Mouse (Mus musculus): ENCODE data around the gene Mdm2. TPM values are rescaled to one million over a fixed set of nuclear protein-coding genes. Genes with fewer than 3 reads are reported as not detected.
"Not testable (repeated sequence)": the region's sequence is repeated elsewhere in the genome, so short reads cannot be mapped to it uniquely, and the experiment has no call there.

The Mdm2 gene
- polyA plus RNA-seq, 1 experiment from 2014 or later: 62.4 TPM

GRCm38 (mm10) chr10:117734104-117734852 lies 23.7 kb upstream of the Mdm2 start:
- not testable (repeated sequence) for H3K4me1 ChIP-seq; H3K4me3 ChIP-seq; H3K27me3 ChIP-seq (ENCODE audit: low read depth, poor library complexity, severe bottlenecking); DNase-seq (ENCODE audit: low spot score); H3K9me3 ChIP-seq (replicated peaks); H3K27ac ChIP-seq
- 89% methylated on average over 9 of the region's 10 CpGs for WGBS
- peaks cover 41% of the 10 kb centered on the region for H3K36me3 ChIP-seq

- not testable (repeated sequence) for H3K27ac ChIP-seq; H3K27me3 ChIP-seq (ENCODE audit: low read depth, poor library complexity, severe bottlenecking); H3K9me3 ChIP-seq (replicated peaks); H3K4me1 ChIP-seq; H3K4me3 ChIP-seq; DNase-seq (ENCODE audit: low spot score)
- peaks cover 34% of the 10 kb centered on the region for H3K36me3 ChIP-seq
- WGBS: 93% methylated on average over 8 of the region's 8 CpGs
Observed at GRCm38 (mm10) chr10:117733626-117734025, 23.1 kb upstream of the Mdm2 start.

GRCm38 (mm10) chr10:117732962-117733592 lies 22.5 kb upstream of the Mdm2 start:
- WGBS: 85% methylated on average over 14 of the region's 14 CpGs
- peaks cover 29% of the 10 kb centered on the region for H3K36me3 ChIP-seq
- H3K9me3 ChIP-seq (replicated peaks): no peaks in the 10 kb centered on the region
- H3K27me3 ChIP-seq (ENCODE audit: low read depth, poor library complexity, severe bottlenecking): no peaks in the 10 kb centered on the region
- no peak overlapping the region for H3K27ac ChIP-seq
- no peaks in the 10 kb centered on the region for H3K4me1 ChIP-seq
- no peak overlapping the region for H3K4me3 ChIP-seq
- no peak for DNase-seq (ENCODE audit: low spot score)

GRCm38 (mm10) chr10:117732184-117732583 lies 21.6 kb upstream of the Mdm2 start:
- no peak overlapping the region for H3K4me3 ChIP-seq
- no peak overlapping the region for H3K27ac ChIP-seq
- no peak for DNase-seq (ENCODE audit: low spot score)
- no peaks in the 10 kb centered on the region for H3K9me3 ChIP-seq (replicated peaks)
- WGBS: 93% methylated on average over 5 of the region's 5 CpGs
- H3K36me3 ChIP-seq: peaks cover 20% of the 10 kb centered on the region
- H3K4me1 ChIP-seq: no peaks in the 10 kb centered on the region
- H3K27me3 ChIP-seq (ENCODE audit: low read depth, poor library complexity, severe bottlenecking): no peaks in the 10 kb centered on the region

- peaks cover 13% of the 10 kb centered on the region for H3K36me3 ChIP-seq
- no peak for DNase-seq (ENCODE audit: low spot score)
- H3K27me3 ChIP-seq (ENCODE audit: low read depth, poor library complexity, severe bottlenecking): no peaks in the 10 kb centered on the region
- no peak overlapping the region for H3K4me3 ChIP-seq
- no peaks in the 10 kb centered on the region for H3K4me1 ChIP-seq
- 59% methylated on average over 15 of the region's 15 CpGs for WGBS
- H3K9me3 ChIP-seq (replicated peaks): no peaks in the 10 kb centered on the region
- no peak overlapping the region for H3K27ac ChIP-seq
Observed at GRCm38 (mm10) chr10:117731244-117732101, 20.9 kb upstream of the Mdm2 start.

GRCm38 (mm10) chr10:117730637-117731203 lies 20.2 kb upstream of the Mdm2 start:
- H3K27me3 ChIP-seq (ENCODE audit: low read depth, poor library complexity, severe bottlenecking): no peaks in the 10 kb centered on the region
- no peak for DNase-seq (ENCODE audit: low spot score)
- no peaks in the 10 kb centered on the region for H3K9me3 ChIP-seq (replicated peaks)
- 0 out of 2 replicates have a peak, but pooled peaks cover 7% of the 10 kb centered on the region for H3K36me3 ChIP-seq
- H3K27ac ChIP-seq: no peak overlapping the region
- 95% methylated on average over 12 of the region's 12 CpGs for WGBS
- no peaks in the 10 kb centered on the region for H3K4me1 ChIP-seq
- H3K4me3 ChIP-seq: no peak overlapping the region

- 0 out of 2 replicates have a peak, but pooled peaks cover 4% of the 10 kb centered on the region for H3K36me3 ChIP-seq
- no peaks in the 10 kb centered on the region for H3K9me3 ChIP-seq (replicated peaks)
- H3K4me1 ChIP-seq: no peaks in the 10 kb centered on the region
- no peak overlapping the region for H3K27ac ChIP-seq
- no peak overlapping the region for H3K4me3 ChIP-seq
- no peak for DNase-seq (ENCODE audit: low spot score)
- WGBS: 95% methylated on average over 7 of the region's 7 CpGs
- H3K27me3 ChIP-seq (ENCODE audit: low read depth, poor library complexity, severe bottlenecking): no peaks in the 10 kb centered on the region
Observed at GRCm38 (mm10) chr10:117730140-117730539, 19.6 kb upstream of the Mdm2 start.

- Histone ChIP-seq H3K4me3 (no peak overlapping the region), H3K27me3 (ENCODE audit: low read depth, poor library complexity, severe bottlenecking) (no peaks in the 10 kb centered on the region), H3K27ac (no peak overlapping the region), H3K36me3 (0 out of 2 replicates have a peak, but pooled peaks cover 3% of the 10 kb centered on the region), H3K9me3 (replicated peaks) (no peaks in the 10 kb centered on the region), H3K4me1 (no peaks in the 10 kb centered on the region)
- no peak for DNase-seq (ENCODE audit: low spot score)
- 78% methylated on average over 11 of the region's 11 CpGs for WGBS
Observed at GRCm38 (mm10) chr10:117729139-117729814, 18.7 kb upstream of the Mdm2 start.

GRCm38 (mm10) chr10:117728574-117728973 lies 18.0 kb upstream of the Mdm2 start:
- H3K4me1 ChIP-seq: no peaks in the 10 kb centered on the region
- no peaks in the 10 kb centered on the region for H3K9me3 ChIP-seq (replicated peaks)
- DNase-seq (ENCODE audit: low spot score): no peak
- no peaks in the 10 kb centered on the region for H3K27me3 ChIP-seq (ENCODE audit: low read depth, poor library complexity, severe bottlenecking)
- 0 out of 2 replicates have a peak, but pooled peaks cover 3% of the 10 kb centered on the region for H3K36me3 ChIP-seq
- H3K27ac ChIP-seq: no peak overlapping the region
- WGBS: 90% methylated on average over 5 of the region's 5 CpGs
- H3K4me3 ChIP-seq: no peak overlapping the region

GRCm38 (mm10) chr10:117727518-117728110 lies 17.1 kb upstream of the Mdm2 start:
- H3K4me3 ChIP-seq: no peak overlapping the region
- H3K4me1 ChIP-seq: no peaks in the 10 kb centered on the region
- DNase-seq (ENCODE audit: low spot score): no peak
- no peaks in the 10 kb centered on the region for H3K9me3 ChIP-seq (replicated peaks)
- WGBS: 90% methylated on average over 9 of the region's 9 CpGs
- no peaks in the 10 kb centered on the region for H3K27me3 ChIP-seq (ENCODE audit: low read depth, poor library complexity, severe bottlenecking)
- H3K36me3 ChIP-seq: no peaks in the 10 kb centered on the region
- no peak overlapping the region for H3K27ac ChIP-seq

- H3K9me3 ChIP-seq (replicated peaks): no peaks in the 10 kb centered on the region
- no peaks in the 10 kb centered on the region for H3K36me3 ChIP-seq
- DNase-seq (ENCODE audit: low spot score): no peak
- H3K27me3 ChIP-seq (ENCODE audit: low read depth, poor library complexity, severe bottlenecking): no peaks in the 10 kb centered on the region
- H3K4me1 ChIP-seq: no peaks in the 10 kb centered on the region
- WGBS: 95% methylated on average over 4 of the region's 4 CpGs
- no peak overlapping the region for H3K27ac ChIP-seq
- H3K4me3 ChIP-seq: no peak overlapping the region
Observed at GRCm38 (mm10) chr10:117726888-117727385, 16.4 kb upstream of the Mdm2 start.

- Histone ChIP-seq H3K4me3 (no peak overlapping the region), H3K9me3 (replicated peaks) (no peaks in the 10 kb centered on the region), H3K4me1 (no peaks in the 10 kb centered on the region), H3K27me3 (ENCODE audit: low read depth, poor library complexity, severe bottlenecking) (no peaks in the 10 kb centered on the region), H3K36me3 (no peaks in the 10 kb centered on the region), H3K27ac (no peak overlapping the region)
- DNase-seq (ENCODE audit: low spot score): no peak
- 91% methylated on average over 4 of the region's 4 CpGs for WGBS
Observed at GRCm38 (mm10) chr10:117726350-117726749, 15.8 kb upstream of the Mdm2 start.
